Mouse (Mus musculus): ENCODE results near the gene Lars2. TPM values are rescaled to one million over a fixed set of nuclear protein-coding genes. Genes with fewer than 3 reads are reported as not detected.

The Lars2 gene
- polyA plus RNA-seq, 1 experiment, result 579 TPM

DNA sequence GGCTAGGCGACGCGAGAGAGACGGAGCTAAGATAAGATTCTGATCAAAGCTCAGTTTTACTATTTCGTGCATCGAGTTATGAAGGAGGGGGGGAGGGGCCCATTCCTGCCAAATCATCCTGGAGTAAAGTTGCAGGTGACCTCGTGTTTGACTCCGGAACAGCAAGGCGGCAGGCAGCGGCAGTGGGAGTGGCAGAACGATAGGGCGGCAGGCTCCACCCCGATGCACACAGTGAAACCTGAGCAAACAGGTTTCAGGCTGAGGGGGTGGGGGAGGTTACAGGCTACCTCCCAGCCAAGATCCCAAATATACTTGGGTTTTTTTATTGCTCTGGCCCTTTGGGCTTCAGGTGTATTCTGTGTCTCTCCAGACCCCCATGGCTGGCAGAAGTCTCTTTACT, 129.9 kb downstream of the Lars2 start:
- H3ac ChIP-seq (ENCODE audit: control insufficient read depth, insufficient read length), result no peak overlapping the region
- H3K27me3 ChIP-seq (ENCODE audit: control insufficient read depth, insufficient read depth, insufficient read length), result no peaks in the 10 kb centered on the region
- TF ChIP-seq E2F4 (IDR thresholded peaks at IDR 0.05; ENCODE audit: insufficient read depth) (no peak), SRF (IDR thresholded peaks at IDR 0.05; ENCODE audit: control insufficient read depth, insufficient read length, low read depth) (no peak), POLR2A (IDR thresholded peaks at IDR 0.05; ENCODE audit: insufficient read length, low read depth) (no peak), MAX (IDR thresholded peaks at IDR 0.05; ENCODE audit: low read depth) (no peak)
- no peak overlapping the region for H3K4me3 ChIP-seq
- H3K36me3 ChIP-seq (ENCODE audit: control insufficient read depth, insufficient read depth), result peaks cover 6% of the 10 kb centered on the region
- H3K79me2 ChIP-seq (ENCODE audit: control insufficient read depth, insufficient read depth), result peaks cover 67% of the 10 kb centered on the region
- no peak overlapping the region for H3K4me2 ChIP-seq (ENCODE audit: low read depth)

- H3K27me3 ChIP-seq (ENCODE audit: control insufficient read depth, insufficient read depth, insufficient read length), result no peaks in the 10 kb centered on the region
- peaks cover 10% of the 10 kb centered on the region for H3K36me3 ChIP-seq (ENCODE audit: control insufficient read depth, insufficient read depth)
- no peak overlapping the region for H3K4me3 ChIP-seq
- peaks cover 55% of the 10 kb centered on the region for H3K79me2 ChIP-seq (ENCODE audit: control insufficient read depth, insufficient read depth)
- no peak overlapping the region for H3ac ChIP-seq (ENCODE audit: control insufficient read depth, insufficient read length)
- TF ChIP-seq MYOD1 (IDR thresholded peaks at IDR 0.05; ENCODE audit: control insufficient read depth in 1 of 3, insufficient read length in 2 of 3, low read depth in 2 of 3), result no peak
- no peak for TF ChIP-seq POLR2AphosphoS2 (IDR thresholded peaks at IDR 0.05; ENCODE audit: insufficient read length, low read depth)
- no peak for TF ChIP-seq MAX (IDR thresholded peaks at IDR 0.05; ENCODE audit: low read depth)
- no peak for TF ChIP-seq TCF3 (IDR thresholded peaks at IDR 0.05; ENCODE audit: insufficient read length, low read depth)
- no peak for TF ChIP-seq USF1 (IDR thresholded peaks at IDR 0.05; ENCODE audit: low read depth)
- no peak for TF ChIP-seq MYOG (IDR thresholded peaks at IDR 0.05; ENCODE audit: control insufficient read depth in 1 of 3, insufficient read depth in 1 of 3, insufficient read length in 2 of 3, low read depth in 2 of 3)
- TF ChIP-seq SRF (IDR thresholded peaks at IDR 0.05; ENCODE audit: control insufficient read depth, insufficient read length, low read depth), result no peak
- no peak for TF ChIP-seq E2F4 (IDR thresholded peaks at IDR 0.05; ENCODE audit: insufficient read depth)
- TF ChIP-seq TCF12 (IDR thresholded peaks at IDR 0.05; ENCODE audit: insufficient read depth, poor library complexity, severe bottlenecking), result no peak
- no peak for TF ChIP-seq REST (IDR thresholded peaks at IDR 0.05; ENCODE audit: insufficient read depth, insufficient read length)
- TF ChIP-seq POLR2A (IDR thresholded peaks at IDR 0.05; ENCODE audit: insufficient read length, low read depth), result no peak
- no peak for TF ChIP-seq CEBPB (IDR thresholded peaks at IDR 0.05; ENCODE audit: insufficient read depth, poor library complexity, severe bottlenecking)
- no peak overlapping the region for H3K4me2 ChIP-seq (ENCODE audit: low read depth)
Observed at GRCm38 (mm10) chr9:123497906-123498305, 131.2 kb downstream of the Lars2 start.

GRCm38 (mm10) chr9:123500480-123500879, 133.8 kb downstream of the Lars2 start:
- no peak overlapping the region for H3ac ChIP-seq (ENCODE audit: control insufficient read depth, insufficient read length)
- H3K79me2 ChIP-seq (ENCODE audit: control insufficient read depth, insufficient read depth), result peaks cover 29% of the 10 kb centered on the region
- H3K4me3 ChIP-seq, result no peak overlapping the region
- peak in 2 of 3 experiments; percentile 36 to 67 for TF ChIP-seq MYOD1 (IDR thresholded peaks at IDR 0.05; ENCODE audit: control insufficient read depth in 1 of 3, insufficient read length in 2 of 3, low read depth in 2 of 3)
- TF ChIP-seq MAX (IDR thresholded peaks at IDR 0.05; ENCODE audit: low read depth), result no peak
- peak in 1 of 3 experiments; percentile 9 for TF ChIP-seq MYOG (IDR thresholded peaks at IDR 0.05; ENCODE audit: control insufficient read depth in 1 of 3, insufficient read depth in 1 of 3, insufficient read length in 2 of 3, low read depth in 2 of 3)
- peaks cover 16% of the 10 kb centered on the region for H3K36me3 ChIP-seq (ENCODE audit: control insufficient read depth, insufficient read depth)
- no peaks in the 10 kb centered on the region for H3K27me3 ChIP-seq (ENCODE audit: control insufficient read depth, insufficient read depth, insufficient read length)
- H3K4me2 ChIP-seq (ENCODE audit: low read depth), result no peak overlapping the region

DNA sequence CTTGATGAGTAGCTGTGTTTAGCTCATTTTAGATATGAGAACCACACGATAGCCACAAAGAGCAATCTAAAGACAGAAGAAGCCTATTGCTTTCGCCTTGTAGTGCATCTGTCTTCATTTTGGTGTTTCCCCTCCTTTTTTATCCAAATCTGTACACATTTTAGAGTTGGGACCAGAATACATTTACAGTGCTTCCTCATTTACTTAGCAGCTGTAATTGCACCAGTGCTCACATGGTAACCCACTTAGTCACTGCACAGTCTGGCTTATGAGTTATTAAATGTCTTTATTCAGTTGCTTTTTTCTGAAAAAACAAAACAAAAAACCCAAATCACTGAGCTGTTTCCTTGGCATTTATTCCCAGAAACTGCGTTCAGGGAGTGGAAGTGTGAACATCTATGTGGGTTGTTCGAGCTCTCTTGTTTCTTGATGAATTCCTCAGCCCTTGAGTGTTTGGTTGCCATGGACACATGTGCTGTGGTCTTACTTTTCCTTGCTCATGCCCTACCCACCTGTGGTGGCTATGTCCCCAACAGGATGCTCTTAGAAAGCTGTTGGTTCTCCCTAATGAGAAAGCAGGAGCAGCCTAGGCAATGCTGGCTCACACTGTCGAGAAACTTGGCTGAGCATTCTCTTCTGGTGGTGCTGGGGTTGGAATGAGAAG, 136.6 kb downstream of the Lars2 start:
- Histone ChIP-seq H3K36me3 (ENCODE audit: control insufficient read depth, insufficient read depth) (peaks cover 16% of the 10 kb centered on the region), H3K4me3 (no peak overlapping the region), H3K79me2 (ENCODE audit: control insufficient read depth, insufficient read depth) (peaks cover 9% of the 10 kb centered on the region), H3K4me2 (ENCODE audit: low read depth) (no peak overlapping the region), H3ac (ENCODE audit: control insufficient read depth, insufficient read length) (no peak overlapping the region), H3K27me3 (ENCODE audit: control insufficient read depth, insufficient read depth, insufficient read length) (no peaks in the 10 kb centered on the region)
- TF ChIP-seq MYOD1 (IDR thresholded peaks at IDR 0.05; ENCODE audit: control insufficient read depth in 1 of 3, insufficient read length in 2 of 3, low read depth in 2 of 3), result no peak
- no peak for TF ChIP-seq MYOG (IDR thresholded peaks at IDR 0.05; ENCODE audit: control insufficient read depth in 1 of 3, insufficient read depth in 1 of 3, insufficient read length in 2 of 3, low read depth in 2 of 3)
- TF ChIP-seq POLR2AphosphoS2 (IDR thresholded peaks at IDR 0.05; ENCODE audit: insufficient read length, low read depth), result no peak
- TF ChIP-seq TCF3 (IDR thresholded peaks at IDR 0.05; ENCODE audit: insufficient read length, low read depth), result no peak
- no peak for TF ChIP-seq CEBPB (IDR thresholded peaks at IDR 0.05; ENCODE audit: insufficient read depth, poor library complexity, severe bottlenecking)
- TF ChIP-seq TCF12 (IDR thresholded peaks at IDR 0.05; ENCODE audit: insufficient read depth, poor library complexity, severe bottlenecking), result no peak
- TF ChIP-seq E2F4 (IDR thresholded peaks at IDR 0.05; ENCODE audit: insufficient read depth), result no peak
- no peak for TF ChIP-seq MAX (IDR thresholded peaks at IDR 0.05; ENCODE audit: low read depth)
- TF ChIP-seq USF1 (IDR thresholded peaks at IDR 0.05; ENCODE audit: low read depth), result no peak

- Histone ChIP-seq H3K4me2 (ENCODE audit: low read depth) (no peak overlapping the region), H3ac (ENCODE audit: control insufficient read depth, insufficient read length) (no peak overlapping the region), H3K36me3 (ENCODE audit: control insufficient read depth, insufficient read depth) (peaks cover 16% of the 10 kb centered on the region), H3K4me3 (no peak overlapping the region), H3K79me2 (ENCODE audit: control insufficient read depth, insufficient read depth) (peaks cover under 1% of the 10 kb centered on the region), H3K27me3 (ENCODE audit: control insufficient read depth, insufficient read depth, insufficient read length) (no peaks in the 10 kb centered on the region)
- TF ChIP-seq MYOD1 (IDR thresholded peaks at IDR 0.05; ENCODE audit: control insufficient read depth in 1 of 3, insufficient read length in 2 of 3, low read depth in 2 of 3), result no peak
- no peak for TF ChIP-seq MAX (IDR thresholded peaks at IDR 0.05; ENCODE audit: low read depth)
- no peak for TF ChIP-seq TCF3 (IDR thresholded peaks at IDR 0.05; ENCODE audit: insufficient read length, low read depth)
- TF ChIP-seq TCF12 (IDR thresholded peaks at IDR 0.05; ENCODE audit: insufficient read depth, poor library complexity, severe bottlenecking), result no peak
- TF ChIP-seq REST (IDR thresholded peaks at IDR 0.05; ENCODE audit: insufficient read depth, insufficient read length), result no peak
- TF ChIP-seq POLR2AphosphoS2 (IDR thresholded peaks at IDR 0.05; ENCODE audit: insufficient read length, low read depth), result no peak
- TF ChIP-seq CEBPB (IDR thresholded peaks at IDR 0.05; ENCODE audit: insufficient read depth, poor library complexity, severe bottlenecking), result no peak
- TF ChIP-seq E2F4 (IDR thresholded peaks at IDR 0.05; ENCODE audit: insufficient read depth), result no peak
- TF ChIP-seq MYOG (IDR thresholded peaks at IDR 0.05; ENCODE audit: control insufficient read depth in 1 of 3, insufficient read depth in 1 of 3, insufficient read length in 2 of 3, low read depth in 2 of 3), result no peak
Observed at GRCm38 (mm10) chr9:123504325-123504724, 137.6 kb downstream of the Lars2 start.
